Mouse (Mus musculus) ES-E14 (cell line): ENCODE results near the gene Olfr1428. TPM values are rescaled to one million over a fixed set of nuclear protein-coding genes. Genes with fewer than 3 reads are reported as not detected.
A peak's percentile ranks its signal among the peaks of the same experiment; 100 is the strongest.
"Not testable (repeated sequence)": the region's sequence is repeated elsewhere in the genome, so short reads cannot be mapped to it uniquely, and the experiment has no call there.

Experiments
- DNase-seq: peaks from one replicate; pipeline ENCODE4 v3.0.0-alpha.2; 2013; ENCODE audit warnings: low read depth, low spot score
- H3K27ac ChIP-seq: 2 replicates; pipeline ENCODE4 v1.5.1; 2012; ENCODE audit warnings: low read depth, mild to moderate bottlenecking, low read length, moderate library complexity, mixed read lengths; ENCODE audit not compliant: poor library complexity, insufficient read depth, severe bottlenecking
- H3K36me3 ChIP-seq: 2 replicates; pipeline ENCODE4 v1.6.1; 2012; ENCODE audit warnings: mild to moderate bottlenecking, low read length, moderate library complexity, mixed read lengths; ENCODE audit not compliant: control insufficient read depth, poor library complexity, insufficient read depth, severe bottlenecking
- H3K4me1 ChIP-seq, 2 experiments: fragments of 150-350 bp in 1 of 2; sonication (generic) in 1 of 2; 2 replicates each; pipeline ENCODE4 v1.6.1; 2012; ENCODE audit warnings: low read length in 2 of 2, mild to moderate bottlenecking in 1 of 2, mixed read lengths in 1 of 2; ENCODE audit not compliant: control insufficient read depth in 2 of 2, insufficient read depth in 2 of 2, poor library complexity in 1 of 2
- H3K4me3 ChIP-seq, 2 experiments: fragments of 150-350 bp in 1 of 2; sonication (generic) in 1 of 2; 2 replicates each; pipeline ENCODE4 v1.5.1; 2012; ENCODE audit warnings: low read length in 2 of 2, low read depth in 1 of 2, mild to moderate bottlenecking in 1 of 2, mixed read lengths in 1 of 2; ENCODE audit not compliant: insufficient read depth in 1 of 2, poor library complexity in 1 of 2, severe bottlenecking in 1 of 2
- H3K9ac ChIP-seq: 2 replicates; pipeline ENCODE4 v1.6.1; 2012; ENCODE audit warnings: low read depth, mild to moderate bottlenecking, low read length, mixed read lengths; ENCODE audit not compliant: poor library complexity, insufficient read depth, severe bottlenecking
- H3K9me3 ChIP-seq: fragments of 150-350 bp; sonication (generic); 2 replicates; pipeline ENCODE4 v1.6.1; 2012; ENCODE audit warnings: low read depth, mild to moderate bottlenecking, low read length; ENCODE audit not compliant: control insufficient read depth, insufficient read depth
- in situ Hi-C, 2 experiments: fragments of 600-800 bp; cut with MboI; formaldehyde crosslinking; loops; one replicate each; pipeline ENCODE4 v1.15.1; 2025; ENCODE audit warnings: low sequenced_read_pairs in 2 of 2, inconsistent platforms in 1 of 2; ENCODE audit not compliant: unreplicated experiment in 2 of 2
- total RNA-seq: library from RNA; depleted of rRNA; stranded (reverse); fragments of 300-350 nt; gene quantifications from 2 replicates; pipeline ENCODE4 v1.2.3, GENCODE M21; 2012; rRNA removed

Gene Olfr1428
- total RNA-seq, 1 experiment = not detected

- H3K36me3 ChIP-seq, DNase-seq, H3K9me3 ChIP-seq, H3K4me3 ChIP-seq, H3K4me1 ChIP-seq, in situ Hi-C loops, H3K9ac ChIP-seq: not testable (repeated sequence)
- H3K27ac ChIP-seq = peak overlapping the region; percentile 79; the same call in 1 of the 2 replicates
Observed at GRCm38 (mm10) chr19:12067806-12068205, 47.9 kb downstream of the Olfr1428 start.

GRCm38 (mm10) chr19:12062582-12062981, 53.1 kb downstream of the Olfr1428 start, which contains the start of gene Olfr1424:
Gene Olfr1424, minus strand, starts transcription at chr19:12062682.
- H3K9me3 ChIP-seq, H3K27ac ChIP-seq, H3K36me3 ChIP-seq, H3K9ac ChIP-seq, H3K4me1 ChIP-seq, DNase-seq, in situ Hi-C loops, H3K4me3 ChIP-seq: not testable (repeated sequence)

Other genes starting within 250 kb of the Olfr1428 start
- gene Olfr1419, start 240.8 kb downstream of the Olfr1428 start, total RNA-seq = not detected in 2 replicates
- not detected in 2 replicates for gene Olfr1420, start 229.3 kb downstream of the Olfr1428 start, total RNA-seq
- gene Patl1, start 203.5 kb downstream of the Olfr1428 start, total RNA-seq = 9.8 and 10.7 TPM in 2 replicates
- 15.8 and 18.5 TPM in 2 replicates for gene Osbp, start 150.0 kb downstream of the Olfr1428 start, total RNA-seq
- 0.11 and 0.27 TPM in 2 replicates for gene Olfr1423, start 74.6 kb downstream of the Olfr1428 start, total RNA-seq
- gene Olfr1424, start 53.2 kb downstream of the Olfr1428 start, total RNA-seq = not detected in 2 replicates
- 0.21 TPM in 1 of 2 replicates, not detected in the other for gene Olfr1425, start 38.2 kb downstream of the Olfr1428 start, total RNA-seq
- gene Olfr1426, start 23.9 kb downstream of the Olfr1428 start, total RNA-seq = not detected in 2 replicates
- gene Olfr1427, start 12.6 kb downstream of the Olfr1428 start, total RNA-seq = 0.18 TPM in 1 of 2 replicates, not detected in the other
- gene Olfr76, start 7.3 kb upstream of the Olfr1428 start, total RNA-seq = not detected in 2 replicates
- gene Olfr1555-ps1, start 54.2 kb upstream of the Olfr1428 start, total RNA-seq = not detected in 2 replicates
- gene Olfr1431, start 84.7 kb upstream of the Olfr1428 start, total RNA-seq = 0.18 TPM in 1 of 2 replicates, not detected in the other
- gene Olfr1432, start 116.7 kb upstream of the Olfr1428 start, total RNA-seq = not detected in 2 replicates
- gene Olfr262, start 125.8 kb upstream of the Olfr1428 start, total RNA-seq = not detected in 2 replicates
- not detected in 2 replicates for gene Olfr235, start 145.1 kb upstream of the Olfr1428 start, total RNA-seq
- not detected in 2 replicates for gene Olfr1434, start 164.0 kb upstream of the Olfr1428 start, total RNA-seq
- not detected in 2 replicates for gene Olfr1436, start 183.2 kb upstream of the Olfr1428 start, total RNA-seq
- not detected in 2 replicates for gene Olfr1437, start 209.2 kb upstream of the Olfr1428 start, total RNA-seq
- gene Olfr1438-ps1, start 220.0 kb upstream of the Olfr1428 start, total RNA-seq = not detected in 2 replicates